Mouse (Mus musculus): Measurements from ENCODE around the gene Phactr1. TPM values are rescaled to one million over a fixed set of nuclear protein-coding genes. Genes with fewer than 3 reads are reported as not detected.

Phactr1 gene
- polyA plus RNA-seq, 1 experiment from 2014 or later, result 32.4 TPM

DNA sequence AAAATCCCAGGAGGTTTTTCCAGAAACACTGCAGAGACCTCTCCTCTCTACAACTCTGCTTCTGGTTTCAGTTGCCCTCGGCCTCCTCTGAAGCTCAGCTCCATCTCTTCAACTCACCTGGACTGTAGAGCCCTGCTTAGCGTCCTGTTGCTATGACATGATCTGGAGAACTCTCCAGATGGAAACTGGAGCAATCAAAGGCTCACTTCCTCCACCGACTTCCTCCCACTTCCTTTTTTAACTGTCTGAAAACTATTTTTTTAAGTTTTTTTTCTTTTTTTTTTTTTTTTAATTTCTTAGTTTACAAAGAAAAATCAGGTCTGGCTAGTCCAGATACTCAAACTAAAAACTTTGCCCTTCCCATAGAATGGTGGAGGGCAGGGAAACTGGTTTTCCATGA, 318.9 kb downstream of the Phactr1 start:
- Histone ChIP-seq H3K9ac (ENCODE audit: low read depth, low read length) (no peak overlapping the region), H3K27me3 (ENCODE audit: insufficient read depth, low read length) (no peaks in the 10 kb centered on the region), H3K36me3 (ENCODE audit: insufficient read depth, low read length) (no peaks in the 10 kb centered on the region), H3K4me3 (replicated peaks; ENCODE audit: low read depth, low read length) (no peak overlapping the region), H3K4me1 (replicated peaks; ENCODE audit: insufficient read depth, low read length) (no peaks in the 10 kb centered on the region), H3K9me3 (replicated peaks; ENCODE audit: low read length) (no peaks in the 10 kb centered on the region), H3K4me2 (ENCODE audit: low read length) (no peak overlapping the region), H3K27ac (no peak overlapping the region)
- ATAC-seq (replicated peaks; ENCODE audit: low FRiP score, low read depth), result no peak
- 76% methylated on average over 3 of the region's 3 CpGs for WGBS
- DNase-seq (ENCODE audit: low spot score), result no peak
- TF ChIP-seq CTCF (IDR thresholded peaks at IDR 0.05; ENCODE audit: low read depth), result no peak

DNA sequence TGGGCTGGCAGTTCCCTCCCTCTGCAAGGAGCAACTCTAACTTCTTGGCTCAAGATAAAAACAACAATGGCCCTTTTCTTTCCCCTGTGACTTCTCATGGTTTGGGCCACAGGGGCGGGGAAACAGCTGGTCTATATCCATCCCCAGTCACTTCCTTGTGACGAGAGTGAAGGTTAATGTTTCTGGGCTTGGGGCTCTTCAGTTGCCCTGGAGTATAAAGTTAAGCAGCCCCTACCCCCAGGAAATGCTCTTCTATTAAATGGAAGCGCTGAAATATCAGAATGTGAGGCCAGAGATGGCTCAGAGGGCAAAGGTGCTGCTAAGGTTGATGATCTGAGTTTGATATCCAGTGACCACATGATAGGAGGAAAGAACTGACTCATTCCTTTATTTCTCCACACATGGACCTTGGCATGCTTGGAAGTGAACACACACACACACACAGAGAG, 324.7 kb downstream of the Phactr1 start:
- H3K36me3 ChIP-seq (ENCODE audit: insufficient read depth, low read length), result no peaks in the 10 kb centered on the region
- no peak overlapping the region for H3K4me3 ChIP-seq (replicated peaks; ENCODE audit: low read depth, low read length)
- H3K27ac ChIP-seq, result peak overlapping the region; percentile 47; the same call in 1 of the 2 replicates
- peaks cover 7% of the 10 kb centered on the region; the same call in 1 of the 2 replicates for H3K4me1 ChIP-seq (replicated peaks; ENCODE audit: insufficient read depth, low read length)
- no peak overlapping the region for H3K9ac ChIP-seq (ENCODE audit: low read depth, low read length)
- no peaks in the 10 kb centered on the region for H3K9me3 ChIP-seq (replicated peaks; ENCODE audit: low read length)
- H3K27me3 ChIP-seq (ENCODE audit: insufficient read depth, low read length), result no peaks in the 10 kb centered on the region
- no peak for ATAC-seq (replicated peaks; ENCODE audit: low FRiP score, low read depth)
- 7% methylated on average over 3 of the region's 3 CpGs for whole genome bisulfite sequencing
- H3K4me2 ChIP-seq (ENCODE audit: low read length), result no peak overlapping the region; the same call in 1 of the 2 replicates
- peak; percentile 78 for DNase-seq (ENCODE audit: low spot score)
- TF ChIP-seq CTCF (IDR thresholded peaks at IDR 0.05; ENCODE audit: low read depth), result no peak

DNA sequence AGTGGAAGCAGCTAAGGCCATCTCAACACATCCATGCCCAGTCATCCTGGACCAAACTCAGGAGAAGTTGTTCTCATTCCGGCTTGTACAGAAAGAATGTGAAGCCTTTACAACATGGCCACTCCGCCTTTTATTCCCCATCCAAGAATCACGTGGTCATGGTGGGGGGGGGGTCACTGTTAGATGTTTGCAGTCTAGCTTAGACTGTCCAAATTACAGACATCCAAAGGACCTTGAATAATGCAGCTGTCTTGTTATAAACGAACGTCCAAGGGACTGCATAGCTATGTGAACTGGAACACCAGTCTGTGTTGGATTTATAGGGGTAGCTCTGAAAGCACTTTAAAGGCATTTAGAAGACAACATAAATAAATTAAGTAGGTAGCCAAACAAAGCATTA, 328.0 kb downstream of the Phactr1 start:
- TF ChIP-seq CTCF (IDR thresholded peaks at IDR 0.05; ENCODE audit: low read depth), result no peak
- no peak overlapping the region for H3K4me3 ChIP-seq (replicated peaks; ENCODE audit: low read depth, low read length)
- H3K4me2 ChIP-seq (ENCODE audit: low read length), result no peak overlapping the region
- H3K27me3 ChIP-seq (ENCODE audit: insufficient read depth, low read length), result no peaks in the 10 kb centered on the region
- H3K9ac ChIP-seq (ENCODE audit: low read depth, low read length), result no peak overlapping the region
- peaks cover 7% of the 10 kb centered on the region; the same call in 1 of the 2 replicates for H3K4me1 ChIP-seq (replicated peaks; ENCODE audit: insufficient read depth, low read length)
- no peak for ATAC-seq (replicated peaks; ENCODE audit: low FRiP score, low read depth)
- 0 out of 2 replicates have a peak overlapping the region, but pooled peaks have one; percentile 1 for H3K27ac ChIP-seq
- peak; percentile 68 for DNase-seq (ENCODE audit: low spot score)
- H3K36me3 ChIP-seq (ENCODE audit: insufficient read depth, low read length), result no peaks in the 10 kb centered on the region
- no peaks in the 10 kb centered on the region for H3K9me3 ChIP-seq (replicated peaks; ENCODE audit: low read length)
- 49% methylated on average over 5 of the region's 5 CpGs for WGBS

DNA sequence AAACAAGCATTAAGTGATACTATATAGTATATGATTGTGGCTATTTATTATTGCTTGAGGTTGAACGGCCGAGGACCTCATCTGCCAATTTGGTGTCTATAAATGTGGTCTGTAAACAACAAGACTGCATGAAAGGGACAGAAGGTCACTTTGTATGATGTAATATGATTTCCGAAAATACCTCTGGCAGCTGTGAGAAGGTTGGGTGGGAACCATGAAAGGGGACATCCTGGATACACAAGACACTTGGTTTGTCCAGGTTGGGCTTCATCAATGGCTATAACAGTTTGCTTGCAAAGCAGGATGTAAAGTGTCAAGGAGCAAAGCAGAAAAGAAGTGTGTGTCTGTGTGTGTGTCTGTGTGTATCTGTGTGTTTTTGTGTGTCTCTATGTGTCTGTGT, 329.2 kb downstream of the Phactr1 start:
- no peak overlapping the region for H3K4me2 ChIP-seq (ENCODE audit: low read length)
- H3K27ac ChIP-seq, result no peak overlapping the region
- TF ChIP-seq CTCF (IDR thresholded peaks at IDR 0.05; ENCODE audit: low read depth), result no peak
- H3K4me1 ChIP-seq (replicated peaks; ENCODE audit: insufficient read depth, low read length), result peaks cover 7% of the 10 kb centered on the region; the same call in 1 of the 2 replicates
- no peaks in the 10 kb centered on the region for H3K27me3 ChIP-seq (ENCODE audit: insufficient read depth, low read length)
- no peaks in the 10 kb centered on the region for H3K9me3 ChIP-seq (replicated peaks; ENCODE audit: low read length)
- no peak for ATAC-seq (replicated peaks; ENCODE audit: low FRiP score, low read depth)
- WGBS, result 85% methylated on average over 3 of the region's 3 CpGs
- H3K4me3 ChIP-seq (replicated peaks; ENCODE audit: low read depth, low read length), result no peak overlapping the region
- no peak for DNase-seq (ENCODE audit: low spot score)
- H3K36me3 ChIP-seq (ENCODE audit: insufficient read depth, low read length), result no peaks in the 10 kb centered on the region
- no peak overlapping the region for H3K9ac ChIP-seq (ENCODE audit: low read depth, low read length)

DNA sequence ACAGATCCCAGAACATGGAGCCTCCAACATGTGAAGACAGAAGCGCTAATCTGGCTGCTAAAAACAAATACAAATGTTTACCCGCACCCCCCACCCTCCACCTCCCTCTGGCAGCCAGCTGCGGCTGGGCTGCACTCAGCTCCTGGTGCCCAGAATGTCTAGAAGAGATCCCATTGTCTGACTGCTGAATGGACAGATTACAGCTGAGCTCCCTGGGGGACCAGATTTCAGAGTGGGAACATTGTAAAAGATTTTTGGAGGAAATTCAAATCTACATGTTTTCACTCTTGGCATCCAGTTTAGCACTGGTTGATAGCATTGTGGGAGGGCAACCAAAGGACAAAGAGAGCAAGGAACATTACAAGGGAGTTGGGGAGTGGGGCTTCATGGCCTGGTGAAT, 331.1 kb downstream of the Phactr1 start:
- Histone ChIP-seq H3K9me3 (replicated peaks; ENCODE audit: low read length) (no peaks in the 10 kb centered on the region), H3K27ac (no peak overlapping the region), H3K4me3 (replicated peaks; ENCODE audit: low read depth, low read length) (no peak overlapping the region), H3K4me1 (replicated peaks; ENCODE audit: insufficient read depth, low read length) (no peaks in the 10 kb centered on the region), H3K27me3 (ENCODE audit: insufficient read depth, low read length) (no peaks in the 10 kb centered on the region), H3K9ac (ENCODE audit: low read depth, low read length) (no peak overlapping the region), H3K36me3 (ENCODE audit: insufficient read depth, low read length) (no peaks in the 10 kb centered on the region), H3K4me2 (ENCODE audit: low read length) (no peak overlapping the region)
- no peak for DNase-seq (ENCODE audit: low spot score)
- no peak for TF ChIP-seq CTCF (IDR thresholded peaks at IDR 0.05; ENCODE audit: low read depth)
- WGBS, result 78% methylated on average over 3 of the region's 3 CpGs
- ATAC-seq (replicated peaks; ENCODE audit: low FRiP score, low read depth), result no peak

DNA sequence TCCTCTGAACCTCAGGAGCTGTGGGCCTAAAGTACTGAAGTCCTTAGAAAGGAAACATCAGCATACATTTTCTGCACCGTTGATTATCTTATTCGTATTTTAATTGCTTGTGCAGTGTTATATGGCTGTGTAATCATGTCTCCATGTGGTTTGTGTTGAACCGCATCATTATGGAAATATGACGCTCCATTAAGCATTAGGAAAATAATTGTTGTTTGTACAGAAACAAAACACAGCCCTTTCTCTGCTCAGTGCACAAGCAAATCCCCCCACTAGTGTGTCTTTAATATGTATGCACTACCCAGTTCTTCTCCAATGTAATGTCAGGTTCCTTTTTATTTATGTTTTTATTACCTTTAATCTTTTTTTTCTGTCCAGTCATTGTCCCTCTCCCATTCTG, 333.6 kb downstream of the Phactr1 start:
- H3K36me3 ChIP-seq (ENCODE audit: insufficient read depth, low read length), result no peaks in the 10 kb centered on the region
- no peak for TF ChIP-seq CTCF (IDR thresholded peaks at IDR 0.05; ENCODE audit: low read depth)
- H3K27ac ChIP-seq, result 0 out of 2 replicates have a peak overlapping the region, but pooled peaks have one; percentile 0
- no peaks in the 10 kb centered on the region for H3K4me1 ChIP-seq (replicated peaks; ENCODE audit: insufficient read depth, low read length)
- no peak for ATAC-seq (replicated peaks; ENCODE audit: low FRiP score, low read depth)
- no peak overlapping the region for H3K9ac ChIP-seq (ENCODE audit: low read depth, low read length)
- H3K27me3 ChIP-seq (ENCODE audit: insufficient read depth, low read length), result no peaks in the 10 kb centered on the region
- peak; percentile 22 for DNase-seq (ENCODE audit: low spot score)
- 49% methylated on average over 4 of the region's 4 CpGs for WGBS
- H3K9me3 ChIP-seq (replicated peaks; ENCODE audit: low read length), result no peaks in the 10 kb centered on the region
- no peak overlapping the region for H3K4me3 ChIP-seq (replicated peaks; ENCODE audit: low read depth, low read length)
- H3K4me2 ChIP-seq (ENCODE audit: low read length), result no peak overlapping the region

DNA sequence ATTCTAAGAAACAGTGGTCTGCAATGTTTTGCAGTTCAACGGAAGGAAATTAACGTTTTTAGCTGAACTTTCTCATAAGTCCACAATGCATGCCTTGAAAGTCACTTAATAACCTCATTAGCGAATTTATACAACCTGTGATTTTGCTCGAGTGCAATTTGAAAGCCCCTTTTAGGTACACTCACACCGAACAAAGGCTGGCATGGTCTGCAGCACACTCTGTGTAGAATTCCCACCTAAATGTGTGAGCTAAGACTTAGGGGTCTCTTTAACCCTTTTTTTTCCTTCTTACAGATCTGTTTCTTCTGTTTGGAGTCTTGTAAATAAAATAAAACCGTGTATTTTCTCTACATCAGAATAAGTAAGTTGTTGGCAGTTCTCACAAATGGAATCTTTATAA, 335.3 kb downstream of the Phactr1 start:
- Histone ChIP-seq H3K9ac (ENCODE audit: low read depth, low read length) (no peak overlapping the region), H3K4me2 (ENCODE audit: low read length) (no peak overlapping the region), H3K36me3 (ENCODE audit: insufficient read depth, low read length) (no peaks in the 10 kb centered on the region), H3K4me3 (replicated peaks; ENCODE audit: low read depth, low read length) (no peak overlapping the region), H3K27ac (no peak overlapping the region), H3K27me3 (ENCODE audit: insufficient read depth, low read length) (no peaks in the 10 kb centered on the region), H3K9me3 (replicated peaks; ENCODE audit: low read length) (no peaks in the 10 kb centered on the region), H3K4me1 (replicated peaks; ENCODE audit: insufficient read depth, low read length) (0 out of 2 replicates have a peak, but pooled peaks cover 4% of the 10 kb centered on the region)
- WGBS, result 55% methylated on average over 6 of the region's 6 CpGs
- ATAC-seq (replicated peaks; ENCODE audit: low FRiP score, low read depth) (no peak), DNase-seq (ENCODE audit: low spot score) (no peak)
- no peak for TF ChIP-seq CTCF (IDR thresholded peaks at IDR 0.05; ENCODE audit: low read depth)

All from kidney, postnatal 0 days (tissue).